In genomic region chr12:105571867-105572266, GRCm38 (mm10) we compare ENCODE assay signal across 24 mouse cellular contexts. TPM values are rescaled to one million over a fixed set of nuclear protein-coding genes. Genes with fewer than 3 reads are reported as not detected.
A peak's percentile ranks its signal among the peaks of the same experiment; 100 is the strongest.
DNase-seq lines count a peak whose midpoint lies in the region; ATAC-seq and TF ChIP-seq lines count a peak whose summit lies in the region.
"Had no signal": no experiment of that assay in that cellular context is flagged by ENCODE, and none has a peak within 500 bp of the region (broad histone marks: within the 10 kb centered on the region; RNA-seq: fewer than 3 reads in every experiment).

No protein-coding gene starts in this region.

- H3K4me3 ChIP-seq in forebrain, postnatal 0 days (ENCODE audit: low read depth, low read length): no peak overlapping the region
- no peak overlapping the region for H3K4me3 ChIP-seq in forebrain, embryonic 13.5 days
- H3K4me3 ChIP-seq in hindbrain, embryonic 15.5 days: no peak overlapping the region
- no peak overlapping the region for H3K4me3 ChIP-seq in hindbrain, embryonic 10.5 days
- H3K4me3 ChIP-seq in midbrain, embryonic 11.5 days (ENCODE audit: low read depth, low read length): no peak overlapping the region
- H3K4me3 ChIP-seq in midbrain, embryonic 14.5 days (replicated peaks; ENCODE audit: low read depth, low read length): no peak overlapping the region
- H3K4me3 ChIP-seq: embryonic facial prominence, embryonic 12.5 days; gastrocnemius, adult 2 months; heart, adult 2 months; heart, embryonic 12.5 days; hindbrain, embryonic 13.5 days had no signal

- no peak overlapping the region for H3K4me2 ChIP-seq in forebrain, postnatal 0 days (ENCODE audit: low read depth)
- no peak overlapping the region for H3K4me2 ChIP-seq in forebrain, embryonic 13.5 days
- H3K4me2 ChIP-seq in hindbrain, embryonic 15.5 days: no peak overlapping the region
- no peak overlapping the region for H3K4me2 ChIP-seq in midbrain, embryonic 11.5 days
- no peak overlapping the region for H3K4me2 ChIP-seq in midbrain, embryonic 14.5 days (ENCODE audit: low read length)
- H3K4me2 ChIP-seq: embryonic facial prominence, embryonic 12.5 days; heart, embryonic 12.5 days; hindbrain, embryonic 13.5 days had no signal

- TF ChIP-seq CTCF in forebrain, postnatal 0 days (IDR thresholded peaks at IDR 0.05; ENCODE audit: low read depth): no peak

- no peak overlapping the region for H3K9ac ChIP-seq in forebrain, postnatal 0 days
- H3K9ac ChIP-seq in forebrain, embryonic 13.5 days: no peak overlapping the region
- H3K9ac ChIP-seq in hindbrain, embryonic 15.5 days: no peak overlapping the region
- no peak overlapping the region for H3K9ac ChIP-seq in midbrain, embryonic 11.5 days (ENCODE audit: low read length)
- H3K9ac ChIP-seq in midbrain, embryonic 14.5 days (replicated peaks; ENCODE audit: low read length): no peak overlapping the region
- H3K9ac ChIP-seq: embryonic facial prominence, embryonic 12.5 days; heart, embryonic 12.5 days; hindbrain, embryonic 13.5 days had no signal

- H3K27ac ChIP-seq in forebrain, postnatal 0 days (ENCODE audit: low read depth, low read length): no peak overlapping the region
- no peak overlapping the region for H3K27ac ChIP-seq in forebrain, embryonic 13.5 days
- no peak overlapping the region for H3K27ac ChIP-seq in hindbrain, embryonic 15.5 days (replicated peaks)
- H3K27ac ChIP-seq in hindbrain, embryonic 10.5 days: no peak overlapping the region
- H3K27ac ChIP-seq in midbrain, embryonic 11.5 days (ENCODE audit: low read depth, low read length): no peak overlapping the region
- no peak overlapping the region for H3K27ac ChIP-seq in midbrain, embryonic 14.5 days (replicated peaks; ENCODE audit: low read depth, low read length)
- H3K27ac ChIP-seq: embryonic facial prominence, embryonic 12.5 days; gastrocnemius, adult 2 months; heart, adult 2 months; hindbrain, embryonic 13.5 days had no signal

- peak; percentile 29; the same call in 1 of the 2 replicates for ATAC-seq in forebrain, postnatal 0 days
- no peak for ATAC-seq in forebrain, embryonic 13.5 days
- 0 out of 2 replicates have a peak, but pooled peaks have one; percentile 34 for ATAC-seq in hindbrain, embryonic 15.5 days (ENCODE audit: low FRiP score, low read depth)
- ATAC-seq in midbrain, embryonic 11.5 days (ENCODE audit: low FRiP score): no peak
- no peak for ATAC-seq in midbrain, embryonic 14.5 days (ENCODE audit: low FRiP score, low TSS enrichment)

- H3K36me3 ChIP-seq in forebrain, postnatal 0 days (ENCODE audit: insufficient read depth): no peaks in the 10 kb centered on the region
- H3K36me3 ChIP-seq in forebrain, embryonic 13.5 days (ENCODE audit: poor library complexity, severe bottlenecking): no peaks in the 10 kb centered on the region
- H3K36me3 ChIP-seq in hindbrain, embryonic 15.5 days: no peaks in the 10 kb centered on the region
- no peaks in the 10 kb centered on the region for H3K36me3 ChIP-seq in hindbrain, embryonic 10.5 days
- no peaks in the 10 kb centered on the region for H3K36me3 ChIP-seq in midbrain, embryonic 11.5 days (ENCODE audit: control insufficient read depth, insufficient read depth, low read length)
- no peaks in the 10 kb centered on the region for H3K36me3 ChIP-seq in midbrain, embryonic 14.5 days (ENCODE audit: control insufficient read depth, insufficient read depth, low read length)
- H3K36me3 ChIP-seq: embryonic facial prominence, embryonic 12.5 days; hindbrain, embryonic 13.5 days had no signal

- no peaks in the 10 kb centered on the region for H3K27me3 ChIP-seq in forebrain, postnatal 0 days (ENCODE audit: insufficient read depth, low read length)
- H3K27me3 ChIP-seq in forebrain, embryonic 13.5 days: no peaks in the 10 kb centered on the region
- no peaks in the 10 kb centered on the region for H3K27me3 ChIP-seq in hindbrain, embryonic 15.5 days
- no peaks in the 10 kb centered on the region for H3K27me3 ChIP-seq in hindbrain, embryonic 10.5 days (ENCODE audit: insufficient read depth, poor library complexity, severe bottlenecking)
- H3K27me3 ChIP-seq in midbrain, embryonic 11.5 days (ENCODE audit: control insufficient read depth, insufficient read depth, low read length): no peaks in the 10 kb centered on the region
- H3K27me3 ChIP-seq in midbrain, embryonic 14.5 days (ENCODE audit: control insufficient read depth, insufficient read depth, low read length): no peaks in the 10 kb centered on the region
- H3K27me3 ChIP-seq: embryonic facial prominence, embryonic 12.5 days; hindbrain, embryonic 13.5 days had no signal

- no peaks in the 10 kb centered on the region for H3K4me1 ChIP-seq in forebrain, postnatal 0 days (ENCODE audit: insufficient read depth)
- no peaks in the 10 kb centered on the region for H3K4me1 ChIP-seq in forebrain, embryonic 13.5 days
- 0 out of 2 replicates have a peak, but pooled peaks cover 8% of the 10 kb centered on the region for H3K4me1 ChIP-seq in hindbrain, embryonic 15.5 days (replicated peaks)
- no peaks in the 10 kb centered on the region for H3K4me1 ChIP-seq in hindbrain, embryonic 10.5 days (replicated peaks)
- H3K4me1 ChIP-seq in midbrain, embryonic 11.5 days (ENCODE audit: control insufficient read depth, insufficient read depth, low read length): no peaks in the 10 kb centered on the region
- H3K4me1 ChIP-seq in midbrain, embryonic 14.5 days (ENCODE audit: control insufficient read depth, insufficient read depth, low read length): no peaks in the 10 kb centered on the region
- H3K4me1 ChIP-seq: embryonic facial prominence, embryonic 12.5 days; hindbrain, embryonic 13.5 days had no signal

- 32% methylated on average over 3 of the region's 3 CpGs for WGBS in forebrain, postnatal 0 days
- WGBS in forebrain, embryonic 13.5 days: 49% methylated on average over 3 of the region's 3 CpGs
- WGBS in hindbrain, embryonic 15.5 days: 57% methylated on average over 3 of the region's 3 CpGs
- WGBS in hindbrain, embryonic 10.5 days: 77% methylated on average over 3 of the region's 3 CpGs
- WGBS in midbrain, embryonic 11.5 days: 82% methylated on average over 3 of the region's 3 CpGs
- WGBS in midbrain, embryonic 14.5 days: 67% methylated on average over 3 of the region's 3 CpGs

- H3K9me3 ChIP-seq in forebrain, postnatal 0 days (ENCODE audit: low read length): 0 out of 2 replicates have a peak, but pooled peaks cover 1% of the 10 kb centered on the region
- peaks cover 4% of the 10 kb centered on the region; the same call in 1 of the 2 replicates for H3K9me3 ChIP-seq in forebrain, embryonic 13.5 days (replicated peaks)
- H3K9me3 ChIP-seq in hindbrain, embryonic 15.5 days: no peaks in the 10 kb centered on the region
- H3K9me3 ChIP-seq in hindbrain, embryonic 10.5 days: peaks cover 3% of the 10 kb centered on the region; the same call in 1 of the 2 replicates
- no peaks in the 10 kb centered on the region for H3K9me3 ChIP-seq in midbrain, embryonic 11.5 days (ENCODE audit: control insufficient read depth, low read length)
- H3K9me3 ChIP-seq in midbrain, embryonic 14.5 days (ENCODE audit: control insufficient read depth, low read length): 0 out of 2 replicates have a peak, but pooled peaks cover 2% of the 10 kb centered on the region

- peak; percentile 15 for DNase-seq in forebrain, postnatal 0 days
- DNase-seq in hindbrain, embryonic 10.5 days (ENCODE audit: low spot score): no peak
- peak; percentile 69 for DNase-seq in midbrain, embryonic 11.5 days (ENCODE audit: low spot score, missing footprints)
- DNase-seq in midbrain, embryonic 14.5 days: no peak
- DNase-seq: adrenal gland, adult 2 months; adrenal gland, postnatal 25 days; cerebellum, adult 2 months; gastrocnemius, adult 2 months; gastrocnemius, postnatal 36 days; heart, adult 2 months; heart, postnatal 36 days; kidney, adult 11 months; kidney, adult 9 months had no signal

RNA-seq across cellular contexts. Expression of gene Bdkrb2, which starts 8.8 kb away (rescaled TPM):
- 0.92 and 1.7 TPM in 2 replicates for total RNA-seq in forebrain, postnatal 0 days (2014; rRNA removed)
- polyA plus RNA-seq in forebrain, postnatal 0 days (2015; fragmentation: Nextera tagmentation; extraction: Ambion mirVana): 0.29 and 0.53 TPM in 2 replicates
- 0.21 and 0.29 TPM in 2 replicates for polyA plus RNA-seq in forebrain, embryonic 13.5 days (2015; fragmentation: Nextera tagmentation; extraction: Ambion mirVana)
- 2.1 TPM in 2 replicates for polyA plus RNA-seq in hindbrain, embryonic 15.5 days (2015; fragmentation: Nextera tagmentation; extraction: Ambion mirVana)
- polyA plus RNA-seq in hindbrain, embryonic 10.5 days (2016; fragmentation: Nextera tagmentation; extraction: Ambion mirVana): 0.61 and 0.64 TPM in 2 replicates
- 0.10 and 0.12 TPM in 2 replicates for polyA plus RNA-seq in midbrain, embryonic 11.5 days (2014; fragmentation: Nextera tagmentation; extraction: Ambion mirVana)
- polyA plus RNA-seq in midbrain, embryonic 14.5 days (2014; fragmentation: Nextera tagmentation; extraction: Ambion mirVana): 0.36 and 0.49 TPM in 2 replicates
- total RNA-seq: CH12.LX had no signal

RNA-seq across cellular contexts. Expression of gene Bdkrb1, which starts 31.0 kb away (rescaled TPM):
- total RNA-seq in forebrain, postnatal 0 days (2014; rRNA removed): not detected in 2 replicates
- polyA plus RNA-seq in forebrain, postnatal 0 days (2015; fragmentation: Nextera tagmentation; extraction: Ambion mirVana): 0.10 and 0.11 TPM in 2 replicates
- polyA plus RNA-seq in forebrain, embryonic 13.5 days (2015; fragmentation: Nextera tagmentation; extraction: Ambion mirVana): not detected in 2 replicates
- 0.39 and 0.42 TPM in 2 replicates for polyA plus RNA-seq in hindbrain, embryonic 15.5 days (2015; fragmentation: Nextera tagmentation; extraction: Ambion mirVana)
- 0.12 TPM in 2 replicates for polyA plus RNA-seq in hindbrain, embryonic 10.5 days (2016; fragmentation: Nextera tagmentation; extraction: Ambion mirVana)
- 0.12 TPM in 1 of 2 replicates, not detected in the other for polyA plus RNA-seq in midbrain, embryonic 11.5 days (2014; fragmentation: Nextera tagmentation; extraction: Ambion mirVana)
- not detected in 2 replicates for polyA plus RNA-seq in midbrain, embryonic 14.5 days (2014; fragmentation: Nextera tagmentation; extraction: Ambion mirVana)
- total RNA-seq: adrenal gland, adult 2 months; adrenal gland, postnatal 25 days; ES-E14; heart, adult 2 months; heart, postnatal 36 days had no signal
- polyA plus RNA-seq: cerebellum, adult 2 months; embryonic facial prominence, embryonic 12.5 days; forebrain, embryonic 11.5 days; frontal cortex, adult 2 months; heart, embryonic 12.5 days; heart, embryonic 16.5 days; intestine, embryonic 14.5 days had no signal

Comparison
In these comparisons a context has a peak if more than half of its experiments do, and no peak if none do; other contexts are left out.
1. ATAC-seq: peak in forebrain, postnatal 0 days (single experiment) and hindbrain, embryonic 15.5 days (single experiment); none in forebrain, embryonic 13.5 days (single experiment), midbrain, embryonic 11.5 days (single experiment) and midbrain, embryonic 14.5 days (single experiment).
2. DNase-seq: peak in forebrain, postnatal 0 days (single experiment) and midbrain, embryonic 11.5 days (single experiment); none in hindbrain, embryonic 10.5 days (single experiment) and midbrain, embryonic 14.5 days (single experiment).